Mouse (Mus musculus) layer of hippocampus, postnatal 10 days (tissue): ENCODE measurements around the gene Agap1. TPM values are rescaled to one million over a fixed set of nuclear protein-coding genes. Genes with fewer than 3 reads are reported as not detected.

Experiments
- DNase-seq, 2 experiments: peaks; one replicate each; pipeline ENCODE4 v3.0.0; 2021; ENCODE audit warnings: low spot score in 2 of 2
- total RNA-seq, 2 experiments: library from RNA; stranded (reverse); gene quantifications; 2 replicates each; pipeline ENCODE4 v1.2.3; 2021

Gene Agap1
- total RNA-seq, 2 experiments from 2014 or later = 313 to 315 TPM

- DNase-seq = no peak
Measured at GRCm38 (mm10) chr1:89574941-89575890, 120.6 kb downstream of the Agap1 start.

- DNase-seq = no peak
Measured at GRCm38 (mm10) chr1:89576174-89576890, 121.7 kb downstream of the Agap1 start.

DNA sequence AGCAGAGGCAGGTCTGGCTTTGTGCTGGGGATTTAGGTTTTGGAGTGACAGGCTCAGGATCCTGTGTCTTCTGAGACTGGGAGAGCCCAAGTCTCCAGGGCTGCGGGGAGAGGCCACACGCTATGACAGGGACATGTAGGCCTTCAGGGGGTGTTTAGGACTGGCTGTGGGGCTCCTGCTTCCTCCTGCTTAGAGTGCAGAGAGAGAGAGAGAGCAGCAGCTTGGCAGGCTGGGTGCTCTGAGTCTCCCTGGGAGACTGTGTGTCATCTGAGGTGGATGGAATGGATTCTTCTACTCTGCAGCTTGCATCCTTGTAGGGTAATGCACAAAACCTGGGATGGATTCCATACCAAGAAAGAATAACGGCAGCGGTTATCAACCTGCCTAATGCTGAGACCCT is 122.4 kb downstream of the Agap1 start:
- DNase-seq = peak; percentile 52 to 64

DNA sequence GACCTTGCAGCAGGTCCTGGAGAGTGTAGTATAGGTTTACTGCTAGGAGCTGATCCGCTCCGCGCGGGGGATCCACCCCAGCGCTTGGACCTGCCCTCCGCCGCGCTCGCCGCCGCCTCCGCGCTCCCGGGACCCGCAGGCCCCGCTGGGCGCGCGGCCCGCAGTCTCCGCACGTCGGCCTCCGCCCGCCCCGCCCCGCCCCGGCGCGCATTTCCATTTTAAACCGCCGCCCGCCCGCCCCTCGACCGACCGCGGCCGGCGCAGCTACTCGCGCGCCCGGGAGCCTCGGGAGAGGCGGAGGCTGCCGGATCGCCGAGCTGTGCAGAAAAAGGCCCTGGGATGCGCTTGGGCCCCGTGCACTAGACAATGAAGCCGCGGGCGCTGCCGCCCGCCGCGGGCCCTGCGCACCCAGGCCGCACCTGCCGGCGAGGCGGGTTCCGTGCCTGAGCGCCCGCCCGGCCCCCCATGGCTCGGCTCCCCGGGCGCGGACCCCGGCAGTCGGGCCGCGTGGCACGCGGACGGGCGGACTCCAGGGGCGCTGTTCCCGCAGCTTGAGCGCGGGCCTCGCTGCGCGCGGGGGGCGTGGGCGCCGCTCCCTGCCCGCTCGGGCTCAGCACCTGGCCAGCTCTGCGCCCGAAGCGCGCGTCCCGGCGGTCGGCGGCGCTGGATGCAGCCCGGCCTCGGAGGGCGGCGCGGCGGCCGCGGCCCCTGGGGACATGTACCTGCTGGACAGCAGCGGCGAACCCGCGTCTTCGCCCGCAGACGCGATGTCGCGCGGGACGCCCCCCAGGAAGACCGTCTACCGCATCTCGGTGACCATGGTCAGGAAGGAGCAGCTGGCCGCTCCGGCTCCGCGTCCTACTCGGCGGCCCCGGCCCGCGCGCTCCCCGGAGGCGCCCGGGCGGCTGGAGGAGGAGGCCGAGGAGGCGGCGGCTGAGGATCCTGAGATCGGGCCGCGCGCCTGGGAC is 125.7 kb downstream of the Agap1 start:
- peak; percentile 75 to 87 for DNase-seq

DNA sequence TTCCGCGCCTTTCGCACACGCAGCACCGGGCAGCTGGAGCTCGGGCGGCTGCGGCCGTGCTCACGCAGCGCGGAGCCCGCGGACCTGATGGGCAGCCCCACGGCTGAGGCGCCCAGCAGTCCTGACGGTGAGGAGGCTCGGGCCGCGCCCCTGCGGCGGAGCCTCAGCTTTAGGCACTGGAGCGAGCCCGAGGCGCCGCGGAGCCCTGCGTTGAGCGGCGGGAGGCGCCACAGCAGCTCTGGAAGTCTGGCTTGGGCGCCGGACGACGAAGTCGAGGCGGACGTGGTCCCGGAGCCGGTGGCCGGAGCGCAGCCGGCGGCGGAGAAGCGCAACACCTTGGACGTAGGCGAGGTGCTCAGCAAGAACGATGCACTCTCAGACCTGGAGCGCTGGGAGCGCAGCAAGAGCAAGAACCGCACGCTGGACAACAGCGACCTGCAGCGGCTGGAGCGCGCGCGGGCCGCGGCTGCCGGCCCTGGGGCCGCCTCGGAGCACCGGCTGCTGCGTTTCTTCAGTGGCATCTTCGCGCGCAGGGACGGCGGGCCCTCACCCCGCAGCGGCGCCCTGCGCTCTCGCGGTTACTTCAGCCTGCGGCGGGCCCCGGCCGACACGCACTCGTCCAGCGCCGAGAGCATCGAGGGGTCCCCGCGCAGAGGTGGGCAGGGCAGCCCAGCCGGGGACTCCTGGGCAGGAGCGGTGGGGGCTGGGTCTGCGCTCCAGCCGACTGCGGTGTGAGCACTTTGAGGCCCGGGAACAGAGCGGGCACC is 126.6 kb downstream of the Agap1 start:
- peak; percentile 40 to 63 for DNase-seq

DNA sequence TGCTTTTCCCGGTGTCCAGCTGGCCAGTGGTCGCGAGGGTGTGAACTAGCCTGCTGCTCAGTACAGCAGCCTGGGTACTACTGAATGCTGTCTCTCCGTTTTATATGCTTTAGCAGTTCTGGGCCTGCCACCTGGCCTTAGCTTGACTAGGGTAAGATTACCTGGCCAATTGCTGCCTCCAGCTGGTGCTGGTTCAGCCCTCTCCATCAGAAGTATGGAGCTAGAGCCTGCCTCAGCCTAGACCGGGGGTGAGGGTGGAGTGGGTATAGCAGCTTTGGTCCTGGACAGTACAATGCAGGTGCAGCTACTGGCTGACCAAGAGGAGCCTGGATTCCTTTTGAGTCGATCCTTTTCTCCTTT is 127.1 kb downstream of the Agap1 start:
- DNase-seq = no peak

DNA sequence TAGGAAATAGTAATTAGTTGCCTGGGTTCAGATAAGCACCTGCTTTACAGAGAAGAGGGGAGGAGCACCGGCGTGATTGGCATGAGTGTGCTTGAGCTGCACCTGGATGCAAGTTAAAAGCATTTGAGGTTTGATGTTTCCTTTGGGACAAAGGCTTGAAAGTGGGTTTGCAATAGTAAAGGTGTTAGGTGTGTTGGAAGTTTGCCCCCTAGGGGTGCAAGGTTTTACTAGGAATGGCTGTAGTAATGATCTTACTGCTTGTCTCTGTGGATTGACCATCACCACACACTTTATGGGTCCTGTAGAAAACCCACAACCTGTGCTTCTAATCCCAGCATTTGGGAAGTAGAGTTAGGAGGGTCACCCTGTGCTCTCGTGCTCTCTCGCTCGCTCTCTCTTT is 128.8 kb downstream of the Agap1 start:
- DNase-seq = no peak

DNA sequence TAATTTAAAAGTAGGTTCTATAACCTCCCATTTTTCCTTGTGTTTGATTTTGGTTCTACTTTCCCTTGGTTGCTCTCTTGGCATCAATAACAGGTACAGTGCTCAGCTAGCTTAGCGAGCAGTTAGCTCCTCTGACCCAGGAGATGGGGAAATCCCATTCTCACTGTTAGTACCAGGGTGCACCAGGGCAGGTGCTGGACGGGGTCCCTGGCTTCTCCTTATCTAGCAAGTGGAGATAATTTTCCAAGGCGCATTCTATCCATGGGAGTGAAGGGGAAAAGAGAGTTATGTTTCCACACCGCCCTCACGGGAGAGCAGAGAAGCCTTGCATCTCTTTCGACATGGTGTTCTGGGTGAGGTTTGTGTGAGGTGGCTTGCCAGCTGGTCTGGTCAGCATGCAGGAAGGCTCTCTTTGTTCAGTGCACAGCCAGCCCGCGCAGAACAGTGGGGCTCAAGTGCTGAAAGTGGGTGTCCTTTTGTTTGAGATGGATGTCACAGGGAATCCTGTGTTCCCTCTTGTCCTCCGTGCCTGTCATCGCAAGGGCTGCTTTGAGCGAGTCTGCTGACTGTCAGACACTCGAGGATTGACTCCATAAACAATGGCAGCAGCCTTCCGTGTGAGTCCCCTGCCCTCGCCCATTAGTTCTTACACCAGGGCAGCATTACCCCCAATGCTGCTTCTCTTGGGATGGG is 132.5 kb downstream of the Agap1 start:
- no peak for DNase-seq

GRCm38 (mm10) chr1:89588154-89588553 is 133.5 kb downstream of the Agap1 start:
- no peak for DNase-seq

- DNase-seq = no peak
Measured at GRCm38 (mm10) chr1:89590994-89591393, 136.4 kb downstream of the Agap1 start.

- DNase-seq = no peak
Measured at GRCm38 (mm10) chr1:89593219-89593618, 138.6 kb downstream of the Agap1 start.

DNA sequence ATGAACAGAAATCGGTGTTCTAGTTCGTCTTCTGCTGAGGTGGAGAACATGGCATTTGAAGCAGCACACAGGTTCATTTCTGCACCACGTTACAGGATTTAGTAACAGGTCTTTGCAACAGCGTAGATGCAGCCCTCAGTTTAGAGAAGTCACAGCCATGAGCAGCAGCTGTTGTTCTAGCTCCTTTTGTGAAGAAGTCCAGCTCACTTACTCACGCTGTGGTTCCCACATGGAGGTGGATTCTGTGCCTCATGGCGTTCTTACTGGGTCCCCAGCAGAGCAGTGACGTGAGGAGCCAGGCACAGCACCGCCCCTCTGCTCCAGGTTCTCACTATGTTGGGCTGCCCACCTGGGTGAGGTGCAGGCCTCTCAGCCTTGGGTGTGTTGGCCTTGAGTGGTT is 140.4 kb downstream of the Agap1 start:
- DNase-seq = no peak

DNA sequence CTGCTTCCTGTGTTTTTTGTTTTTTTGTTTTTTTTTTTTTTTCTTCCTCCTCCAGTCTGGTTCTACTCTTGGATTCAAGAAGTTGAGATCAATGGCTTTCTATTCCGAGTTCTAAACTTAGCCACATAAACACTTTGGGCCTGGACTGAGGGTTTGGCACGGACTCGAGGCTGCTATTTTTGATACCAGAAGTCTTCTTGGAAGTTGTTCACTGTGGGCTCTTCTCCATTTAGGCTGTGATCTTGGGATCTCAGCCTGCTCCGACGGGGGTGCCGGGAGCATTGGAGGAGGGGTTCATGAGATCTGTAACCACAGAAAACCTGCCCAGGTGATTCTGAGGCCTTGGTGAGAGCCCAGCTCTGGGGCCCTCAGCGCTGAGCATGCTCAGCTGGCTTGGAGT is 140.8 kb downstream of the Agap1 start:
- no peak for DNase-seq

- DNase-seq = no peak
Measured at GRCm38 (mm10) chr1:89596223-89596622, 141.6 kb downstream of the Agap1 start.

- DNase-seq = no peak
Measured at GRCm38 (mm10) chr1:89598906-89599305, 144.3 kb downstream of the Agap1 start.

DNA sequence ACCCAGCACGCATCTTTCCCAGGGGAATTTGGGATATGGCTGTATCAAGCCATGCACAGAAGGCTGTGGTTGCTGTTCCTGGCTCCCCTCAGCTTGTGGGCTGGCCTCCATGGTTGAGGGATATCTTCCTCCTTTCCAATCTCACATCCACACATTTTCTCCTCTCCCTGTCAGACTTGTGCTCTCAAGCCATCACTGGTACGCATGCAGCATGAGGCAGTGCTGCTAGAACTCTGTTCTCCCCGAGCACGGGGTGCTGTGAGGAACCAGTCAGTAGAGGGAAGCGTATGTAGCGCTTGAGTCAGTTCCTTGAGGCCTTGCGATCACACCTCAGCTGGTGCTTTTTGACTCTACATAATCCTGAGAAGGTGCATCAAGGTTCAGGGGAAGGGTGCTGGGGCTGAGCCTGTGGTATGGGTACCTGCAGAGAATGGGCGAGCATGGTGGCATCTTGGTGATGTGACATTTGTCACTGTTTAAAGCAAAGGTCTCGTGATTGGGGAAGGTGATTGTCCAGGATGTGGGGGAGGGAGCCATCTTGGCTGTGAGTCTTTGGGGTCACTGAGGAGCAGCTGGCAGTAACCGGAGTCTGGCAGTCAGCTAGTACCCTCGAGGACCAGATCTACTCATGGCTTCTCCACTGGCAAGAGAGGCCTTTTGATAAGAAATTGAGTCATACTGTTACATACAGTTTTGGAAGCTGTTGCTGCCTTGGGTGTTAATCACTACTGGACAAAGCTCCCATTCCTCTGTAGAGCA is 145.6 kb downstream of the Agap1 start:
- DNase-seq = no peak

GRCm38 (mm10) chr1:89601349-89601748 is 146.7 kb downstream of the Agap1 start:
- DNase-seq = no peak

- DNase-seq = no peak
Measured at GRCm38 (mm10) chr1:89602879-89603278, 148.3 kb downstream of the Agap1 start.

GRCm38 (mm10) chr1:89606612-89607011 is 152.0 kb downstream of the Agap1 start:
- DNase-seq = peak; percentile 74 to 85
